Mouse (Mus musculus) kidney, adult 2 months (tissue): Measurements from ENCODE around the gene Mbnl2.

Experiments
- CTCF ChIP-seq: fragments of 200-500 bp; conservative IDR thresholded peaks from 2 replicates; pipeline ENCODE4 v1.5.1; 2011; ENCODE audit warnings: low read depth, mild to moderate bottlenecking, control low read depth, low read length, moderate library complexity, mixed read lengths; ENCODE audit not compliant: insufficient read depth, insufficient read length
- POLR2A ChIP-seq: fragments of 200-500 bp; IDR thresholded peaks from one replicate; pipeline ENCODE4 v1.6.1; 2011; ENCODE audit warnings: low read depth, low read length, control low read depth

DNA sequence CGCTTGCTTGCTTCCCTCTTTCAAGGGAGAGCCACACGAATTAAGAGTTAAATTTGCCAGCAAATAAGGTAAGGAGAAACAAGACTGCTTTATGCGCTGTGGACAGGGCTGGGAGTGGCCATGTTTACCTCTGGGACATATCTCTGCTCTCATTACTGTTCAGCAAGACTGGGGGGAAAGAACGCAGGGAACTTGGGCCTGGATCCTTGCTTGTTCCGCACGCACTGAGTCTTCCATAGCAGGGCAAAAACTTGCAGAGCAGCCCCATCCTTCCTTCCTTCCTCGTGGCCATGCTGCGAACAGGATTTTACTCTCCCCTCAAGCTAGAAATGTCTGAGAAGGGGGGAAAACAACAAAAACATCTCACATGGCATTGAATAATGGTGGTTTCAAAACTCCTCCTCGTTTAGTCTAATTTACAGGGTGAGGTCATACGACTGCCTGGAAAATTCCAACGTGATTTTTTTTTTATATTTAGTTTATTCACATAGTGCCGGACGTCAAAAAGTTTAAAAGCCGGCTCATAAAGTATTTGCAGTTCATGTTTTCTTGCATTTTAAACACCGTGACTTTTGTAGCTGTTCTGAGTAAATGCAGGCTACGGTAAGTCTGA is 21.8 kb downstream of the Mbnl2 start:
- TF ChIP-seq POLR2A (no peak), CTCF (no peak)
